Mouse (Mus musculus) G1E-ER4 (cell line): Measurements from ENCODE around the gene Gm20388. TPM values are rescaled to one million over a fixed set of nuclear protein-coding genes. Genes with fewer than 3 reads are reported as not detected.

ENCODE experiments used
- GATA1 ChIP-seq: IDR thresholded peaks from one replicate; pipeline ENCODE4 v1.8.0; 2012; ENCODE audit warnings: low read length, inconsistent platforms
- polyA plus RNA-seq: library from polyadenylated mRNA; stranded (reverse); fragments of >175 nt; gene quantifications from 2 replicates; pipeline ENCODE4 v1.2.3, GENCODE M21; 2012

Gm20388 gene
- polyA plus RNA-seq, 1 experiment = not detected

- no peak for TF ChIP-seq GATA1
Observed at GRCm38 (mm10) chr8:122993740-122994139, 3083.1 kb downstream of the Gm20388 start.

GRCm38 (mm10) chr8:122997963-122998362 is 3087.3 kb downstream of the Gm20388 start:
- TF ChIP-seq GATA1 = no peak

- peak; percentile 65 for TF ChIP-seq GATA1
Observed at GRCm38 (mm10) chr8:123000311-123000710, 3089.7 kb downstream of the Gm20388 start.

- TF ChIP-seq GATA1 = no peak
Observed at GRCm38 (mm10) chr8:123004033-123004922, 3093.6 kb downstream of the Gm20388 start.

- no peak for TF ChIP-seq GATA1
Observed at GRCm38 (mm10) chr8:123005328-123005727, 3094.7 kb downstream of the Gm20388 start.

- no peak for TF ChIP-seq GATA1
Observed at GRCm38 (mm10) chr8:123005805-123006204, 3095.2 kb downstream of the Gm20388 start.

- TF ChIP-seq GATA1 = no peak
Observed at GRCm38 (mm10) chr8:123011321-123011720, 3100.7 kb downstream of the Gm20388 start.

- TF ChIP-seq GATA1 = no peak
Observed at GRCm38 (mm10) chr8:123014429-123014828, 3103.8 kb downstream of the Gm20388 start.

- TF ChIP-seq GATA1 = no peak
Observed at GRCm38 (mm10) chr8:123015074-123015473, 3104.4 kb downstream of the Gm20388 start.

GRCm38 (mm10) chr8:123017143-123017542 is 3106.5 kb downstream of the Gm20388 start:
- no peak for TF ChIP-seq GATA1

- no peak for TF ChIP-seq GATA1
Observed at GRCm38 (mm10) chr8:123018484-123019164, 3108.0 kb downstream of the Gm20388 start.

- no peak for TF ChIP-seq GATA1
Observed at GRCm38 (mm10) chr8:123020084-123020483, 3109.4 kb downstream of the Gm20388 start.

GRCm38 (mm10) chr8:123020859-123021258 is 3110.2 kb downstream of the Gm20388 start:
- no peak for TF ChIP-seq GATA1

- no peak for TF ChIP-seq GATA1
Observed at GRCm38 (mm10) chr8:123021259-123021658, 3110.6 kb downstream of the Gm20388 start.

- no peak for TF ChIP-seq GATA1
Observed at GRCm38 (mm10) chr8:123022727-123023126, 3112.1 kb downstream of the Gm20388 start.

GRCm38 (mm10) chr8:123024226-123024625 is 3113.6 kb downstream of the Gm20388 start:
- no peak for TF ChIP-seq GATA1
